Mouse (Mus musculus): ENCODE measurements around the gene Olfr71.

The Olfr71 gene

GRCm38 (mm10) chr4:43711821-43712220, 1.8 kb upstream of the Olfr71 start:
- peak; percentile 74 to 85 for DNase-seq

DNA sequence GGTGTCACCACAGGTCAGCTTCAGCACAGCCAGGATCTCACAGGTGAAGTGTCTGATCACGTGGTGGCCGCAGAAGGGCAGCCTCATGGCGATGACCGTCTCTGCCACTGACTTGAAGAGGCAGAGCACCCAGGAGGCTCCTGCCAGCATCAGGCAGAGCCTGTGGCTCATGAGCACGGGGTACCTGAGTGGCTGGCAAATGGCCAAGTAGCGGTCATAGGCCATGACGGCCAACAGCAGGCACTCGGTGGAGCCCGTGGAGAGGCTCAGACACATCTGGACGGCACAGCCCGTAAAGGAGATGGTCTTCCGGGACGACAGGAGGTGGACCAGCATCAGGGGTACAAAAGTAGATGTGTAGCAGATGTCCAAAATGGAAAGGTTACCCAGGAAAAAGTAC, 4.1 kb downstream of the Olfr71 start:
- no peak for DNase-seq

DNA sequence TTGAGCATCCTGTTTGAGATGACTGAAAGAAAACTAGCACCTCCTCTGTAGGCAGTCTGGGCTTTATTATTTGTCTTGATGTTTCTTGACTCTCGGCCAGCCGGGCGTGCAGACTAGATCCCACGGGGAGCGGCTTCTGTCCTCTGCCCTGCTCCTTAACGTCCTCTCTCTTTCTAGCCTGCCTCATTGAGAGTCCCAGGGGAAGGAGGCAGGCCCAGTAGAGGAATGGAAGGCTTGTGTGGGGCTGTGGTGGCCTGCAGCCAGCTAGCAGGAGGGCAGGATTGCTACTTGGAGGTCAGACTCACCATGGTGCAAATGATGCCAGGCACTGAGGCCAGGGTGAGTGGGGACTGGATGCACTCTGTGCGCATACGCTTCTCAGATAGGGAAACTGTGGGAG, 6.2 kb downstream of the Olfr71 start:
- peak in 1 of 2 experiments; percentile 64 for DNase-seq

GRCm38 (mm10) chr4:43703439-43703838, 6.6 kb downstream of the Olfr71 start:
- DNase-seq = no peak

DNA sequence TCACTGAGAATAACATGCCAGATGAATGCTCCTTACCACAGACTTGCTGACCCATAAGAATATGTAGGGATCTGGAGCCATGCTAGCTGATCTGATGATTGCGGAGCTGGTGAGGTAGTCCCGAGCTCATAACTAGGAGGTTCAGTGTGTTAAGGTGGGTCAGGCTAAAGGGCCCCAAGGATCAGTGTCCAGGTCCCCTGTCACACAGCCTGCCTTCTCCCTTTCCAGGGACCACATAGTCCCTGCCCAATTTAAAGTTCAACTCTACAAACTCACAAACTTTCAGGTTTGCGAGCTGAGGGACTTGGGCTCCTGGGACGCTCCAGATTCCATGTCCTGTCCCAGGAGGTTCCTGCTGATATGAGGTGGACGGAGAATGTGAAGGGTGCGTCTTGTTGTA, 9.3 kb downstream of the Olfr71 start, which contains the start of gene Olfr70:
Olfr70 (minus strand) TSS at position 101 of the 400 bp plus-strand sequence.
- DNase-seq = no peak

DNA sequence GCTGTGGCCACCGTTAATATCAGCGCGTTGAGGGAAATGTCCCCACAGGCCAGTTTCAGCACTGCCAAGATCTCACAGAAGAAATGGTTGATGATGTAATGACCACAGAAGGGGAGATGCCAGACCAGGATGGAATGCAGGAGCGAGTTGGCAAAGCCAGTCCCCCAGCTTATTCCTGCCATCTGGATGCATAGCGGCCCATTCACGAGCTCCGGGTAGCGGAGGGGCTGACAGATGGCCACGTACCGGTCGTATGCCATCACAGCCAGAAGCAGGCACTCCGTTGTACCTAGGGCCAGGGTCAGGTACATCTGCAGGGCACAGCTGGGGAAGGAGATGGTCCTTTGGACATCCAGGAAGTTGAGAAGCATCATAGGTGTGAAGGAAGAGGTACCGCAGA, 13.5 kb downstream of the Olfr71 start:
- DNase-seq = no peak

DNA sequence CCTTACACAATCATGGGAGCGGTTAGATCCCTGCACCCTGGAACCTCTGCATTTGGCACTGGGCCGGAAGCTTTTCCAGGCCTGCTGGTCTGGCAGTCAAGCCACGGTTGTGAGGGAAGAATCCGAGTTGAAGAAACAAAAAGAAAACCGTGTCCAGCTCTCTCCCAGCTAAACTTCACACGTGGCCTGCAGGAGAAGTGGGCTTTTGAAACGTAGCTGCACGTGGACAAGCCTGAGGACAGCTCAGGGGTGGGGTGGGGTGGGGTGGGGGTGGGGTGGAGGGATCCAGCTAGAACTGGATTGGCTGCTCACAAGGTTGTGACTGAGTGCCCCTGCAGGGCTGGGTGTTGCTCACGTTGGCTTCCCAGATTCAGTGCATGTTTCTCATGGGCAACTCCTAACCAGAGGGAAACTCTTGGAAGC, 14.8 kb downstream of the Olfr71 start:
- DNase-seq = peak; percentile 53 to 74

GRCm38 (mm10) chr4:43694439-43695248, 15.4 kb downstream of the Olfr71 start:
- DNase-seq = no peak

- peak in 1 of 2 experiments; percentile 63 for DNase-seq
Observed at GRCm38 (mm10) chr4:43693806-43694241, 16.2 kb downstream of the Olfr71 start.

- DNase-seq = no peak
Observed at GRCm38 (mm10) chr4:43691026-43691425, 19.0 kb downstream of the Olfr71 start.

DNA sequence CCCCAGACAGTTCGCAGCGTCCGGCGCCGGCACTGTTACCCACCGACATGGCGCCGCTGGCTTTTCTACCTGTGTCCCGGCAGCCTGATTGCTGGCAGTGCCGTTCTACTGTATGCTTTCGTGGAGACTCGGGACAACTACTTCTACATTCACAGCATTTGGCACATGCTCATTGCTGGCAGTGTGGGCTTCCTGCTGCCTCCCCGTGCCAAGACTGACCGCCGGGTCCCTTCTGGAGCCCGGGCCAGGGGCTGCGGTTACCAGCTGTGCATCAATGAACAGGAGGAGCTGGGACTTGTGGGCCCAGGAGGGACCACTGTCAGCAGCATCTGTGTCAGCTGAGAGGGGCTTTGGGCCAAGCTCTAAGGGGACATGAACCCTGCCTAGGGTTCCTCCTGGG, 20.0 kb downstream of the Olfr71 start:
- DNase-seq = no peak

- peak in 1 of 2 experiments; percentile 22 for DNase-seq
Observed at GRCm38 (mm10) chr4:43679416-43680043, 30.5 kb downstream of the Olfr71 start.

DNA sequence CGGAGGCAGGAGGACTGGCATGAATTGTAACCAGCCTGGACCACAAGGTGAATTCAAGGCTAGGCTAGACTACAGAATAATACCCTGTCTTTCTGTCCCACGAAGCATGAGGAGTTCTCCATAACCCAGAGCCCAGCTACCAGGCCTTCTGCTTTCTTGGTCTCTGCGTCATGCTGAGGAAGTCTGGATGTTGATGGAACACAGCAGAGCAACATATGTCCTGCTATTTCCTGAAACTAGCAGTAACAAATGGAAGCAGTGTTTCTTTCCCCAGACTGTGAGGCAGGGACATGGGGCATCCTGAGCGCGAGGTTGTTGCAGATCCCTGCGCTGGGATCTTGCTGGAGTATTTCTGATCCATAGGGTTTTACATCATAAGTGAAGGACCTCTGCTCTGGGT, 31.5 kb downstream of the Olfr71 start:
- peak in 1 of 2 experiments; percentile 14 for DNase-seq

- DNase-seq = peak in 1 of 2 experiments; percentile 11
Observed at GRCm38 (mm10) chr4:43675608-43676007, 34.4 kb downstream of the Olfr71 start.

- no peak for DNase-seq
Observed at GRCm38 (mm10) chr4:43674974-43675373, 35.1 kb downstream of the Olfr71 start.

DNA sequence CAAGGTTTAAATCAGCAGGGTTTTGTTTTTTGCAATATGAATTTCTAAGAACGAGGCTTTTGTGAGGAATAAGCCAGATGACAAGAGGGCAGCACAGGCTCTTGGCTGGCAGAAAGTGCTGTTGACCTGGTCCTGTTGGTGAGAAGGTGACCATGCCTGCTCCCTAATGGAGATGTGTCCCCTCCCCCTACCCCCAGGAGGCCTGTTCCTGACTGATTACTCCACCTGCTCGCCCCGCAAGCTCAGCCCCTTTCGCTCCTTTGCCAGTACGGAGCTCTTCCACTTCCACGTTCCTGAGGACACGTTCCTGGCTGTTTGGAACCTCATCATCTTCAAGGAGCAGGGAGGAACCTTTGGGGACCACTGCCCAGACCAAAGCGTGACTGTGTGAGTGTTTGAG, 36.4 kb downstream of the Olfr71 start:
- DNase-seq = peak in 1 of 2 experiments; percentile 44

DNA sequence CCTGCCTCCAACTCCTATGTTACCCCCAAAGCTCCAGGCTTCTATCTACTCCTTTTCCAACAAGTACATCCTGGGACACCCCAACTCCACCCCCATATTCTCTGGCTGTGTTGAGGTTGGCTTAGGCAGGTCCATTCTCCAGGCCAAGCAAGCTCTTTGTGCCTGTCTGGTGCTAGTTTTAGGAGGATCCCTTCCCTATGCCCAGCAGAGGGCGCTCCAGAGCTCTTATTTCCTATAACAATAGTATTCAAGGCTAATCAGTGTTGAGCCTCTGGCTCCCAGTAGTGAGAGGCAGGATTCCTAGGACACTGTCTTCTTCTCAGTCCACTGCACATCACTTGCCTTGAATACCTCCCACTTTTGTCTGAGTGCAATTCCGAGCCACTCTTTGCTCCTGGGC, 38.0 kb downstream of the Olfr71 start:
- peak; percentile 81 to 89 for DNase-seq

DNA sequence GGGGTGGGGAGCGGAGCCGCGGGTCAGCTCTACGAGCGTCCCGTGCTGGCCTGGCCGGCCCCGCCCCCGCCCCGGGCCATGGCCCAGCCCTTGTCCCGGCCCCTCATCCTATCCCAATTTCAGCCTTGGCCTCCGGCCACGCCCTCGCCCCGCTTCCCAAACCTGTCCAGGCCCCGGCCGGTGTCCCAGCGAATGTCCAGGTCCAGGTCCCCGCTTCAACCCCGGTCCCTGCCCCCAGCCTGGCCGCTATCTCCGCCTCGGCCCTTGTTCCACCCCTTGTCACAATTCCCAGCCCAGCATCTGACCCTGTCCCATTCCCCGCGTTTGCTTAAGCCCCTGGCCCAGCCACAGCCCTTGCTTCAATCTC, 40.6 kb downstream of the Olfr71 start:
- peak; percentile 84 to 88 for DNase-seq

DNA sequence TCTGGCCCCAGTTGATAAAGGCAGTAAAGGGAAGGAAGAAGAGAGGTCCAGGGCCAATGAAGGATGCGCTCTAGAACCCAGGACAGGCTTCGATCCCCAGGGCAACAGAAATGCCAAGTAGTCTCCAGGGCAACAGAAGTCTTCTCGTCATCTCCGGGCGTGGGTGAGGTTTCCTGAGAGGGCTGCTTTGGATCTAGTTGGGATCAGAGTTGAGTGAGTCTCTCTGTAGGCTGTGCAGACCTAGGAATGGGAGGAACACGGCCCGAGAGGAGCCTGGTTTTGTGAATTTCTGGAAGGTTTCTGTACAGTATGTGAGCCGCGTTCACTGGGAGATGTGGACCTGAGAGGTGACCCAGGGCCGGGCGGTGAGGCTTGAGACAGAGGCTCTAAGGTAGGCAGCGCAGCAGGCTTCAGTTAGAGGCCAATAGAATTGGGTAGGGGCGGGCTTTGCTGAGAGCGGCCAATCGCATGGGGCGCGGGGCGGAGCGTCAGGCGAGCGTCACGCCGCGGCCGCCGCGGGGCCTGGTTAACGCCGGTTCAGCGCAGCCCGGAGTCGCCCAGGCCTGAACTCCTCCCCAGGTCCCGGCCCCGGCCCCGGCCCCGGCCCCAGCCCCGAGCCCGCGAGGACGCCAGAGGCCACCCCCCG, 41.1 kb downstream of the Olfr71 start, which contains the start of the genes Tmem8b and Fam221b:
Tmem8b (plus strand) TSS at position 190 of the 646 bp plus-strand sequence.
Fam221b (minus strand) TSS at position 364 of the 646 bp plus-strand sequence.
- DNase-seq = peak; percentile 93

DNA sequence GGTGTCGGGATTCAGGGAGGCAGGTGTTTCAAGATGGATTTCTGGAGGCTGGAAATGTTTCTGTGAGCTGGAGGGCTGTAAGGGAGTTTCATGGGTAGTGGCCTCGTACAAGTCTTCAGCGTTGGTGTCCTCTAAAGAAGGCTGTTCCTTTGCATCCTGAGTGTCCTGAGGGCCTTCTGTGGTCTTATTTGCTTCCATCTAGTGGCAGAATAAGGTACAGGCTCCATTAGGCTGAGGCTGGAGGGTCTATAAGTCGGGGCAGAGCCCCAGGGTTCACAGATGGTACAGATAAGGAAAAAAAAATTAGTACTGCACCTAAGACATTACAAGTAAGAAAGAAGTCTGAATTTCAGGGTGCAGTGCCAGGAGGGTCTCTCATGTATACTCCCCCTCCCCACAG, 43.6 kb downstream of the Olfr71 start:
- peak in 1 of 2 experiments; percentile 29 for DNase-seq

GRCm38 (mm10) chr4:43657146-43657545, 52.9 kb downstream of the Olfr71 start:
- DNase-seq = no peak

DNA sequence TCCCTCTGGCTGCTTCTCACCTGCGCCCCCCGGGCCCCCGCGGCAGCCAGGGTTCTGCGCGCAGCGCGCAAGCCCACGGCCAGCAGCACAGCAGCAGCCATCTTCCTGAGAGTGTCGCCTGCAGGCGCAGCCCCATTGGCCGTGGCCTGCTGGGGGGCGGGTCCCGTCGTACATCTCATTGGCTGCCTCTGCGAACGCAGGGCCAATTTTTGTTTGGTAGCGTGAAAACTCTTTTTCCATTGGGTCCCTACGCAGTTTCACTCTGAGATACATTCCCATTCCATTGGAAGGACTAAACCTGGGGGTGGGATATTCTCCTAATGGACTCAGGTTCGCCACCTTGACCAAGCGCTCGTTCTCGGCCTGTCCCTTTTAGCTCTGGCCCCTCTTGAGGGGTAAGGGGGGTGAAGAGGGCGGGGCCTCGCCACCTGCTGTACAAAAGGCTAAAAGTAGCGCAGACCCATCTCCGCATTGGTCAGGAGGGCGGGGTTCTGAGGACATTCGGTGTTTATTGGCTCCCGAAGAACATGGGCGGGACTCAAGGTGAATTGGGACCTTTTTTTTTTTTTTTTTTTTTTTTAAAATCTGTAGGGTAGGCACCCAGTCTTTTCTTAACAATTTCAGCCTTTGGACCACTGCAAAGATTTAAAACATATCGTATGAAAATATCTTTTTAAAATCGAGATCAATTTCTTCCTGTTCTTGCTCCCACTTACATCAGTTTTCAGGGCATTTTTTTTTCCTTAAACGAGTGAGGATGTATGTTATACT, 53.5 kb downstream of the Olfr71 start, which contains the start of gene Hint2:
Hint2 (minus strand) TSS at position 128 of the 771 bp plus-strand sequence.
- peak; percentile 94 to 96 for DNase-seq
